In the genomic region with DNA sequence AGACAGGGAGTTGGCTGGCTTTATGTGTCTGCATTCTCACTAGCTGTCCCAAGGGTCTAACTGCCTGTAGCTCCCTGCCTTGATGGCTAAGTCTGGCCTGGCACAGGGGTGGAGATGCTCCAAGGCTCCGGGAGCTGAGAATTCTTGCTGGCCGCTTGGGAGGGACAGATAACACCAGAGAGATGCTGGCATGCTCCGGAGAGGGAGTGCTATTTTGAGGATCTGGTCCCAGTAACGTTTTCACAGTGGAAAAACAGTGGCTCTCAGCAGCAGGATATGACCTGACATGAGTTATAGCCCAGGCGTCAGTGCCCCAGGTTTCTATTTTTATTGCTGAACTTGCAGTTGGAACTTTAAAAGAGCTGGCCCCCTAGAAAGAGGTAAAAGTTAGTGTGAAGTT, we compare ENCODE assay signal across 19 mouse cellular contexts. TPM values are rescaled to one million over a fixed set of nuclear protein-coding genes. Genes with fewer than 3 reads are reported as not detected.
DNase-seq lines count a peak whose midpoint lies in the region; ATAC-seq lines count a peak whose summit lies in the region.
"Had no signal": no experiment of that assay in that cellular context is flagged by ENCODE, and none has a peak within 500 bp of the region (broad histone marks: within the 10 kb centered on the region; RNA-seq: fewer than 3 reads in every experiment).

No protein-coding gene starts in this region.

- H3K27me3 ChIP-seq in kidney, embryonic 14.5 days (ENCODE audit: control insufficient read depth, insufficient read depth, low read length): no peaks in the 10 kb centered on the region
- H3K27me3 ChIP-seq: embryonic facial prominence, embryonic 15.5 days; liver, embryonic 13.5 days; neural tube, embryonic 15.5 days had no signal

- no peak overlapping the region for H3K4me2 ChIP-seq in kidney, embryonic 14.5 days (replicated peaks; ENCODE audit: low read depth, low read length)
- H3K4me2 ChIP-seq: embryonic facial prominence, embryonic 15.5 days; liver, embryonic 13.5 days; neural tube, embryonic 15.5 days had no signal

- 0 out of 2 replicates have a peak, but pooled peaks have one; percentile 24 for ATAC-seq in kidney, embryonic 14.5 days (ENCODE audit: low FRiP score, low TSS enrichment)
- ATAC-seq: forebrain, embryonic 14.5 days; lung, postnatal 0 days had no signal

- peaks cover 7% of the 10 kb centered on the region; the same call in 1 of the 2 replicates for H3K4me1 ChIP-seq in kidney, embryonic 14.5 days (ENCODE audit: control insufficient read depth, insufficient read depth, low read length)
- H3K4me1 ChIP-seq: embryonic facial prominence, embryonic 15.5 days; liver, embryonic 13.5 days; neural tube, embryonic 15.5 days had no signal

- no peak overlapping the region for H3K27ac ChIP-seq in kidney, embryonic 14.5 days (ENCODE audit: low read depth, low read length)
- H3K27ac ChIP-seq: embryonic facial prominence, embryonic 15.5 days; liver, embryonic 13.5 days; neural tube, embryonic 15.5 days had no signal

- WGBS in kidney, embryonic 14.5 days: 18% methylated on average over 5 of the region's 5 CpGs

- DNase-seq in kidney, adult 8-10 months: no peak
- DNase-seq in heart, adult 8-10 months (ENCODE audit: low spot score): peak; percentile 37
- peak; percentile 31 to 50 for DNase-seq in heart, postnatal 10 days
- peak; percentile 11 for DNase-seq in kidney, postnatal 4 days
- DNase-seq in ovary, postnatal 10 days (ENCODE audit: low spot score): no peak
- DNase-seq in left cerebral cortex, postnatal 14 days (ENCODE audit: low spot score in 2 of 2): no peak
- no peak for DNase-seq in thymus, postnatal 36 days
- DNase-seq: adrenal gland, postnatal 14 days; cerebellum, postnatal 25 days; layer of hippocampus, adult 9-11 months; liver, embryonic 13.5 days; right cerebral cortex, postnatal 14 days had no signal

- H3K36me3 ChIP-seq in kidney, embryonic 14.5 days (ENCODE audit: control insufficient read depth, insufficient read depth, low read length): no peaks in the 10 kb centered on the region
- H3K36me3 ChIP-seq: embryonic facial prominence, embryonic 15.5 days; liver, embryonic 13.5 days; neural tube, embryonic 15.5 days had no signal

- H3K9ac ChIP-seq in kidney, embryonic 14.5 days (ENCODE audit: low read depth, low read length): no peak overlapping the region
- H3K9ac ChIP-seq: embryonic facial prominence, embryonic 15.5 days; liver, embryonic 13.5 days; neural tube, embryonic 15.5 days had no signal

- intact Hi-C loops in heart, postnatal 10 days (cut with DNase I): no loop called here
- intact Hi-C loops in left cerebral cortex, postnatal 14 days (cut with DNase I): no loop called here

- H3K9me3 ChIP-seq in kidney, embryonic 14.5 days (ENCODE audit: control insufficient read depth, low read length): no peaks in the 10 kb centered on the region
- H3K9me3 ChIP-seq: embryonic facial prominence, embryonic 15.5 days; neural tube, embryonic 15.5 days had no signal

- no peak overlapping the region for H3K4me3 ChIP-seq in kidney, embryonic 14.5 days (ENCODE audit: low read length)
- H3K4me3 ChIP-seq: embryonic facial prominence, embryonic 15.5 days; liver, embryonic 13.5 days; neural tube, embryonic 15.5 days had no signal

RNA-seq across cellular contexts. Expression of gene Spic, which starts 39.4 kb away (rescaled TPM):
- polyA plus RNA-seq in kidney, embryonic 14.5 days (2014; fragmentation: Nextera tagmentation; extraction: Ambion mirVana): 0.26 and 0.43 TPM in 2 replicates
- total RNA-seq in heart, adult 8-10 months (2022): under 1 TPM in 1 of 4 experiments, not detected in 3; 0.34 TPM
- total RNA-seq in heart, postnatal 10 days (2021): under 1 TPM in 1 of 2 experiments, not detected in 1; 0.20 TPM
- total RNA-seq in left cerebral cortex, postnatal 14 days (2021): not detected
- total RNA-seq: left cerebral cortex, postnatal 36 days had no signal
- polyA plus RNA-seq: C2C12; neural tube, embryonic 15.5 days had no signal

RNA-seq across cellular contexts. Expression of gene Mybpc1, which starts 40.5 kb away (rescaled TPM):
- 1.5 and 1.9 TPM in 2 replicates for polyA plus RNA-seq in kidney, embryonic 14.5 days (2014; fragmentation: Nextera tagmentation; extraction: Ambion mirVana)
- under 1 TPM; 0.31 to 0.72 (median 0.56) TPM for total RNA-seq in heart, adult 8-10 months (2022)
- under 1 TPM; 0.15 to 0.38 TPM for total RNA-seq in heart, postnatal 10 days (2021)
- total RNA-seq in left cerebral cortex, postnatal 14 days (2021): 1 to 10 TPM; 5.5 to 6.2 TPM
- polyA plus RNA-seq: C2C12 had no signal

Comparison
In these comparisons a context has a peak if more than half of its experiments do, and no peak if none do; other contexts are left out.
1. DNase-seq: peak in heart, adult 8-10 months (single experiment), heart, postnatal 10 days (2 of 2) and kidney, postnatal 4 days (2 of 2); none in kidney, adult 8-10 months (0 of 2), ovary, postnatal 10 days (single experiment), left cerebral cortex, postnatal 14 days (0 of 2) and thymus, postnatal 36 days (0 of 2).